Mouse (Mus musculus) CD4-positive helper T cell, adult 2 months (primary cell): Measurements from ENCODE around the gene Coa6.
"Not testable (repeated sequence)": the region's sequence is repeated elsewhere in the genome, so short reads cannot be mapped to it uniquely, and the experiment has no call there.

ENCODE experiments used
- DNase-seq: peaks from one replicate; pipeline ENCODE4 v3.0.0-alpha.2; 2012; ENCODE audit warnings: low read depth, missing footprints, low spot score

Coa6 gene

GRCm38 (mm10) chr8:126422174-126422919, at the start of gene Coa6:
Gene Coa6, plus strand, starts transcription at chr8:126422515.
- DNase-seq, result peak; percentile 97

- no peak for DNase-seq
These were observed 42.7 kb upstream of the Coa6 start for GRCm38 (mm10) chr8:126379580-126379979.

DNA sequence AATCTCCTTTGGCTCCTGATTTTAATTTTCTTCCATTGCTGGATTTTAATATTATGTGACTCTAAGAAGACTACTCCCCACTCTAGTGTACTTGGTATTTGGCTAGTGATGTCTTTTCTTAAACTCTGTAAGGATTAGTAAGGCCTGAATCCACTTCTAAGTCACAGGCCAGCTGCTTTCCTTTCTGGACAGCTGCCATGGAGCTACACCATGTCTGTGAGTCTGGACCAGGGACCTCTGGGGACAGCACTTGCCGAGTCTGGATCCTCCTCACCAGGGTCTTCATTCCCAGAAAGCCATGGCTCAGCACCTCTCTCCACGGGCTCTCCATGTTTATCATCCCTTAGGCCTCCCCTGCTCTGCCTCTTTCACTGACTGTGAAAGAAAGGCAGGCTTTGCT, 42.2 kb upstream of the Coa6 start:
- DNase-seq, result no peak

GRCm38 (mm10) chr8:126381299-126381698, 41.0 kb upstream of the Coa6 start:
- no peak for DNase-seq

DNA sequence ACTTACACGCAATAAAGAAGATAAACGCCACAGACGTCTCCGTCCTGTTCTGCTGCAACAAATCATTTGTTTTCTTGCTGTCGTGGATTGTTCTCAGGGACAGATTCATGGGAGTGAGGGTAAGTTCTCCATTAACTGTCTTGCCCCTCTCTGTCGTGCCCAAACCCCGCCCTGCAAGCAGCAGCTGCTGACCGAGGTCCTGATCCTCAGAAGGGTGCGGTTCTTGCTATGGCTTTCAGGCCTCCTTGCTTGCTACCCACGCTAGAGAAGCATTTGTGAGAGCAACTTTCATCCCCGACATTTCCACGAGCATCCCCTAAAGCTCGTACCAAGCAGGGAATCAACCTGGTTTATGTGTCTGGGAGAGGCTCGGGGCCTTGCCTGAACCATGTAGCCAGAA, 40.1 kb upstream of the Coa6 start:
- no peak for DNase-seq

DNA sequence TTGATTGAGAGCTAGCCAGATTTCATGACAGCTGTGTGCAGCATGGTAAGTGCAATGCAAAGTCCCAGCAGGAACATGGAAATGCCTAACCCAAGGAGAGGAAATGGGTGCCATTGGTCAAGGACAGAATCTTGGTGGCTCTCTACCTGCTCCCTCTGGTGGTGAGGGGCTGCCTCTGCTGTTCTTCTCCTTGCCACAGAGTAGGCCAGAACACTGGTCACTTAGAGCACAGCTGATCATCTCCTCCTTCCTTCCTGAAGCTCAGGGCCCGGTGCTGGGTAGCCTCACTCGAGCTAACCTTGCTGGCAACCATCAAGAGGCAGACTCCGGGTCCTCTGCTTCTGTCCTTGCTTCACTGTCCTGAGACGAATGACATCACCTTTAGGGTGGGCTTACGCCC, 39.6 kb upstream of the Coa6 start:
- DNase-seq, result no peak

DNA sequence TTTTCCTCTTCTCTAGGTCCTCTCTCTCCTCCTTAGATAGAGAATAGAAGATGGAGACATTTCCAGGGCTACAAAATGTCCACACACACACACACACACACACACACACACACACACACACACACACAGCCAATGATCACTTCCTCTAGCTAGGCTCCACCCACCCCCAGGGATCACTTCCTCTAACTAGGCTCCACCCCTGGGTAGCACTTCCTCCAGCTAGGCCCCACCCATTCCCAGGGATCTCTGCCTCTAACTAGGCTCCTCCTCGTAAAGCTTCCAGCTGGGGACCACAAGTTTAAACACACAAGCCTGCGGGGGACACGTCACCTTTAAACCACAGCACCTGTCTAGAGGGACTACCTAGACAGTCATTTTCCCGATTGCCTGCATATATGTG, 34.7 kb upstream of the Coa6 start:
- DNase-seq, result no peak

GRCm38 (mm10) chr8:126391541-126391940, 30.8 kb upstream of the Coa6 start:
- no peak for DNase-seq

- no peak for DNase-seq
These were observed 26.9 kb upstream of the Coa6 start for GRCm38 (mm10) chr8:126395386-126395785.

GRCm38 (mm10) chr8:126395917-126396316, 26.4 kb upstream of the Coa6 start:
- DNase-seq, result no peak

- no peak for DNase-seq
These were observed 24.0 kb upstream of the Coa6 start for GRCm38 (mm10) chr8:126398349-126398748.

DNA sequence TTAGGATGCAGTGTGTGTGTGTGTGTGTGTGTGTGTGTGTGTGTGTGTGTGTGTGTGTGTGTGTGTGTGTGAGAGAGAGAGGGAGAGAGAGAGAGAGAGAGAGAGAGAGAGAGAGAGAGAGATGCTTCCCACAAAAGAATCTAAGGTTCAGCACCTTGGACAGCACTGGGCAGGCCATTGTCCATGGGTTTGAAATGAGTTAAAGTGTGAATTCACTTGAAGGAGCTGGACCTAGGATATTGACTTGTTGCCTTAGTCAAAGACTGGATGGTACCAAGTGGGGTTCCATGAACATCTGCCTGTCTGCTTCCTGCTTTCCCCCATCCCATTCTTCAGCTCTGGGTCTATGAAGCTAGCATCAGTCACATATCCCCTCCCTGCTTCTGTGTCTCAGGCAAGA, 17.8 kb upstream of the Coa6 start:
- DNase-seq, result not testable (repeated sequence)

- no peak for DNase-seq
These were observed 17.3 kb upstream of the Coa6 start for GRCm38 (mm10) chr8:126405030-126405429.

DNA sequence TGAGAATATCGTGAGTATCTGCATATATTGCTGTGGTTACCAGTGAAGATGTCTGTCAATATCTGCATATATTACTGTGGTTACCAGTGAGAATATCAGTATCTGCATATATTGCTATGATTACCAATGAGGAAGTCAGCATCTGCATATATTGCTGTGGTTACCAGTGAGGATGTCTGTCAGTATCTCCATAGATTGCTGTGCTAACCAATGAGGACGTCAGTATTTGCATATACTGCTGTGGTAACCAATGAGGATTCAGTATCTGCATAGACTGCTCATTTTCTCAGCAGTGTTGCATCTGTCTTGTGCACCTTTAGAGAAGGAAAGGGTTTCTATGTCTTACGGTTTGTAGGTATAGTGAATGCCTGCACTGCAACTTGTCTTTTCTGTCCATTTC, 1.5 kb upstream of the Coa6 start:
- DNase-seq, result peak; percentile 47

DNA sequence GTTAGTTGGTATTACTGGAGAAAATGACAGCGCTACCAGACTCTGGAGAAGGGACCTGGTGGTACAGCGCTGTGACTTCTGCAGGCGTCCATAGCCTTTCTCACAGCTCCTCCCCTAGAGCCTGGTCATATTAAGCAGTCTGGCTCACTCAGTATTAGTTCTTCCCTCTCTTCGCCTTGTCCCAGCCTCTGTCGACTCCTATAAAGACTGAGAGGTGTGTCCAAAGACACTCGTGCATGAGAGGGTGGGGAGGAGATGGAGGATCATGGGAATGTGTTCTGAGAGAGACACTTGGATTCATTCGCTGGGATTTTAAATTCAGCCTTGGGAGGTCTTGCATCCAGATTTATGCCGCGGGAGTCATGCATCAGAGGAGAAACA, 595 bp downstream of the Coa6 start:
- DNase-seq, result no peak

DNA sequence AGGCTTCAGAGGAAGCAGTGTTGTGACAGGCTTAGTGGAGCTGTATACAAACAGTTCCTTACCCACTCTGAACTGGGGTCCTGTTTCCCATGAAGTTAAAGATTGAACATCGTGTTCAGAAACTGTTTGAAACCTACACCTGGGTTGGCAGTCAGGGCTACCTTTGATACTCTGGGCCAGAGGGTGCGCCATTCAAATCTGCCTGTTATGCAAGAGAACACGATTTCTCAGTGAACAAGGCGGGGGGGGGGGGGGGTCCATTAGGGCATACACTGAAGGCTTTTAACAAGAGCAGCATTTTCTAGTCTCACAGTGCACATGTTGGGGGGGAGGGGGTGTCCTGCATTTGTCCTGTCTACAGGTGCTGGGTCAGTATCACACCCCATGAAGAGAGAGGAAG, 1.8 kb downstream of the Coa6 start:
- no peak for DNase-seq

GRCm38 (mm10) chr8:126424946-126425345, 2.6 kb downstream of the Coa6 start:
- no peak for DNase-seq

DNA sequence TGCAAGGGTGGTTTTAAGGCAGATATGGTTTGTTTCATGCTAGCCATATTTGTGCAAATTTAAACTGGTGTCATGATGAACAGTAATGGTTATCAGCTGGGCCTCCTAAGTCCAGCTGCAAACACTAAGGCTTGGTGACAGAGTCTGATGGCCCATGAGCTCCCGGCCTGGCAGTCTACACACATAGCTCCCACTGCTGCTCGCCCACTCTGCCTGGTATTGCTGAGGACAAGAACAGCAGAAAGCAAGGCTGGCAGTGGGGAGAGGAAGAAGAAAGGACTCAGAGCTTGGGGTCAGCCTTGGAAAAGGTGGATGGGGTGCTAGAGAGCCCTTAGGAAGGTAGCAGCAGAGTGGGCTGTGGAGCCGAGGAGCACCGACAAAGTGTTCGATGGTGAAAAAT, 7.3 kb downstream of the Coa6 start:
- no peak for DNase-seq

DNA sequence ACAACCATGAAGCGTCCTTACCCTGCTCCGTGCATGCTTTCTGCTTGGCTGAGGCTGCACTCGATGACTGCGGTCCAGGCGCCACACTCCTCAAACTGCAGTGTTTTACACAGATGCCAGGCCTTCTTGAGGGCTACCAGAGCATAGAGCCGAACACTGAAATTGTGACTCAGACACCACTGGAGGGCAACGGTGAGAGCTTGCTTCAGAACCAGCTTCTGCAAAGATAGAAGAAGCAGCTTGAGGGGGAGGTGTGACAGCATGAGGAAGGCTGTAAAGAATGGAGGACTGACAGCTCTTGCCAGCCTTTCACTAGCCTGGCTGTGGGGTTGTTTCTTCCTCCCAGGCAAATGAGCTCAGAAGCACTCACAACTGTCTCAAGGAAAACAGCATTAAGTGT, 11.5 kb downstream of the Coa6 start:
- DNase-seq, result no peak

GRCm38 (mm10) chr8:126438937-126439336, 16.6 kb downstream of the Coa6 start:
- no peak for DNase-seq

DNA sequence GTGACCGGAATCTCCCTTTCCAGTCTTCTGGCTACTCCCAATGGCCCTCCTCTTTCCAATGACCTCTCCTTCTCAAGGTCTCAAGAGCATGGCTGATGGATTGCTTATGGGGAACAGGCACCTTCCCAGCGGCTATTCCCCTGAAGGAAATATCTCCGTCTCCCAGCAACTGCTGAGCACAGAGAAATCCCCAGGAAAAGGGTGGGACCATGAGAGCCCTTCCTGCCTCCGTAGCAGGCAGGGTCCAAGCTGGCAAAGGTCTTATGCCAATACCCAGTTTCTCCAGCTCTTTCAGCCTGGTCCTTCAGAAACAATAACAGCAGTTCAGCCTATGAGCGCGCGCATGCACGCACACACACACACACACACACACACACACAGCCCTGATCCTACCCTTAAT, 28.8 kb downstream of the Coa6 start:
- DNase-seq, result no peak

- DNase-seq, result peak; percentile 11
These were observed 33.1 kb downstream of the Coa6 start for GRCm38 (mm10) chr8:126455383-126455782.

GRCm38 (mm10) chr8:126460274-126460673, 38.0 kb downstream of the Coa6 start:
- DNase-seq, result peak; percentile 55

- no peak for DNase-seq
These were observed 39.4 kb downstream of the Coa6 start for GRCm38 (mm10) chr8:126461735-126462134.
